Mouse (Mus musculus): Measurements from ENCODE around the gene Gm8232. TPM values are rescaled to one million over a fixed set of nuclear protein-coding genes. Genes with fewer than 3 reads are reported as not detected.
"Not testable (repeated sequence)": the region's sequence is repeated elsewhere in the genome, so short reads cannot be mapped to it uniquely, and the experiment has no call there.

Gm8232 gene
- total RNA-seq (2014; fragmentation: Nextera tagmentation) (not detected in 2 replicates), total RNA-seq (2017) (0.11 TPM in 1 of 2 replicates, not detected in the other), polyA plus RNA-seq (2012) (not detected in 2 replicates)

DNA sequence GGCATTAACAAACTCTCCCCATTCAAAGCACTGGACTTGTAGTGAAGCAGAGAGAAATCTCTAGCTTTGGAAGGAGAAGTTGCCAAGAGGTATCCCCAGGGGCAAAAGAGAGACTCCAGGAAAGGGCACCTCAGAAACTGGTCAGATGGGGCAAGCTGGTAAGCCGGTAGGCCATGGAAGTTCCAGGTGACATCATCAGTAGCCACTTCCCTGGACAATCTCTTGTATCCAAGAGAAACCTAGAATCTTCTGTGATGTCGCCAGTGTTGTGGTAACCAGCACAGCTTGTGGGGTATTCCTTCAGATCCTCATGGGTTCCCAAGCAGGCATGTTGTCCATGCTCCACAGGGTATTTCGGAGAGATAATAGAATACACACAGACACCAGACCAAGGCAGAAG is at the start of gene Gm8232:
Gene Gm8232, plus strand, starts transcription at position 301 of the 400 bp plus-strand sequence.
- H3K27me3 ChIP-seq (ENCODE audit: insufficient read depth, low read length); ATAC-seq (ENCODE audit: extremely low read depth, insufficient number of reproducible peaks, low FRiP score, poor library complexity, severe bottlenecking); H3K4me1 ChIP-seq (ENCODE audit: insufficient read depth, low read depth, low read length); H3K4me3 ChIP-seq (ENCODE audit: low read depth, low read length); DNase-seq (ENCODE audit: low spot score); H3K36me3 ChIP-seq (replicated peaks); H3K9me3 ChIP-seq (replicated peaks): not testable (repeated sequence)

DNA sequence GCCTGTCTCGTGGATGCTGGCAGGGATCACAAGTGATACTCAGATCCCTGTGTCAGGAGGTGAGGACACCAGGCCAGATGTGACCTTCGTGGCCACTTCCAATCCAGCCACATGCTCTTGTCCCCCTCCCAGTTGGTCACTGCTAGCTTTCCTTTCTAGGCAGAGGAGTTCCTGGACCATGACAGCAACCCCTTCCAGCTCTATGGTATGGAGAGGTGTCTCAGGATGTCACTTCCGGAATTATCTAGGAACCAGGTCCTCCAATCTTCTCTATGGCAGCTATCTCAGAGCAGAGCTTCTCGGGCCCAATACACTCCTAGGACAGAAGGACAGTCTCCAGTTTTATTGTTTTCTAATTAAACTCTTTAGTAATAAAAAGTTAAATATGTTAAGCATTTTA is 49.2 kb upstream of the Gm8232 start:
- not testable (repeated sequence) for H3K4me1 ChIP-seq (ENCODE audit: insufficient read depth, low read depth, low read length); H3K27me3 ChIP-seq (ENCODE audit: insufficient read depth, low read length); H3K4me3 ChIP-seq (ENCODE audit: low read depth, low read length); H3K36me3 ChIP-seq (replicated peaks); H3K9me3 ChIP-seq (replicated peaks); DNase-seq (ENCODE audit: low spot score); ATAC-seq (ENCODE audit: extremely low read depth, insufficient number of reproducible peaks, low FRiP score, poor library complexity, severe bottlenecking)

DNA sequence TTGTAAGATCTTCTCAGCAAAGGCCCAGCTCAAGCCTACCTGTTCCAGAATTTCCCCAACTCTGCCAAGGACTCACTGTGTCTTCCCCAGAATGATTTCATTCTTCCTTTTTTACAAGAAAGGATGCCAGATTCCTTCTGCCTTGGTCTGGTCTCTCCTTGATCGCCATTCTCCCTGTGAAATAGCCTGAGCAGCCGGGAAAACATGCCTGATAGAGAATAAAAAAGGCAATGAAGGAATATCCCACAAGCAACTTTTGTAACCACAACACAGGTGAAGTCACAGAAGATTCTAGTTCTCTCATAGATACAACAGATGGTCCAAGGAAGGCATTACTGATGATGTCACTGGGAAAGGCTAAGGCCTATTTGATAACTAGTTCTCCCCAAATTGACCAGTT is 22.8 kb upstream of the Gm8232 start, which contains the start of gene Gm3371:
Gene Gm3371, minus strand, starts transcription at position 101 of the 400 bp plus-strand sequence.
- not testable (repeated sequence) for H3K4me1 ChIP-seq (ENCODE audit: insufficient read depth, low read depth, low read length); H3K9me3 ChIP-seq (replicated peaks); DNase-seq (ENCODE audit: low spot score); H3K4me3 ChIP-seq (ENCODE audit: low read depth, low read length); H3K27me3 ChIP-seq (ENCODE audit: insufficient read depth, low read length); H3K36me3 ChIP-seq (replicated peaks); ATAC-seq (ENCODE audit: extremely low read depth, insufficient number of reproducible peaks, low FRiP score, poor library complexity, severe bottlenecking)

Other genes with a start within 250 kb of the Gm8232 start
- gene Gm8212, start 236.0 kb upstream of the Gm8232 start, total RNA-seq (2014; fragmentation: Nextera tagmentation): not detected in 2 replicates
- not detected in 2 replicates for gene Gm8212, start 236.0 kb upstream of the Gm8232 start, total RNA-seq (2017)
- gene Gm8212, start 236.0 kb upstream of the Gm8232 start, polyA plus RNA-seq (2012): 0.03 TPM in 1 of 2 replicates, not detected in the other
- 3.3 and 4.9 TPM in 2 replicates for gene 4930503E14Rik, start 220.4 kb upstream of the Gm8232 start, total RNA-seq (2014; fragmentation: Nextera tagmentation)
- 0.93 and 1.1 TPM in 2 replicates for gene 4930503E14Rik, start 220.4 kb upstream of the Gm8232 start, total RNA-seq (2017)
- 0.17 TPM in 1 of 2 replicates, not detected in the other for gene 4930503E14Rik, start 220.4 kb upstream of the Gm8232 start, polyA plus RNA-seq (2012)
- gene Gm8220, start 148.1 kb upstream of the Gm8232 start, total RNA-seq (2014; fragmentation: Nextera tagmentation): not detected in 2 replicates
- 0.76 TPM in 1 of 2 replicates, not detected in the other for gene Gm8220, start 148.1 kb upstream of the Gm8232 start, total RNA-seq (2017)
- gene Gm8220, start 148.1 kb upstream of the Gm8232 start, polyA plus RNA-seq (2012): not detected in 2 replicates
- 0.90 and 2.2 TPM in 2 replicates for gene Gm5930, start 95.1 kb upstream of the Gm8232 start, total RNA-seq (2014; fragmentation: Nextera tagmentation)
- gene Gm5930, start 95.1 kb upstream of the Gm8232 start, total RNA-seq (2017): 0.35 and 0.71 TPM in 2 replicates
- gene Gm5930, start 95.1 kb upstream of the Gm8232 start, polyA plus RNA-seq (2012): not detected in 2 replicates
- gene Gm8229, start 68.3 kb upstream of the Gm8232 start, total RNA-seq (2014; fragmentation: Nextera tagmentation): not detected in 2 replicates
- gene Gm8229, start 68.3 kb upstream of the Gm8232 start, total RNA-seq (2017): 0.11 and 0.17 TPM in 2 replicates
- not detected in 2 replicates for gene Gm8229, start 68.3 kb upstream of the Gm8232 start, polyA plus RNA-seq (2012)
- not detected in 2 replicates for gene Gm3371, start 22.9 kb upstream of the Gm8232 start, total RNA-seq (2014; fragmentation: Nextera tagmentation)
- not detected in 2 replicates for gene Gm3371, start 22.9 kb upstream of the Gm8232 start, total RNA-seq (2017)
- gene Gm3371, start 22.9 kb upstream of the Gm8232 start, polyA plus RNA-seq (2012): not detected in 2 replicates
- gene BC061237, start 58.8 kb downstream of the Gm8232 start, total RNA-seq (2014; fragmentation: Nextera tagmentation): not detected in 2 replicates
- not detected in 2 replicates for gene BC061237, start 58.8 kb downstream of the Gm8232 start, total RNA-seq (2017)
- not detected in 2 replicates for gene BC061237, start 58.8 kb downstream of the Gm8232 start, polyA plus RNA-seq (2012)
- gene Gm17093, start 84.6 kb downstream of the Gm8232 start, total RNA-seq (2014; fragmentation: Nextera tagmentation): not detected in 2 replicates
- not detected in 2 replicates for gene Gm17093, start 84.6 kb downstream of the Gm8232 start, total RNA-seq (2017)
- not detected in 2 replicates for gene Gm17093, start 84.6 kb downstream of the Gm8232 start, polyA plus RNA-seq (2012)
- gene Gm8247, start 149.5 kb downstream of the Gm8232 start, total RNA-seq (2014; fragmentation: Nextera tagmentation): not detected in 2 replicates
- gene Gm8247, start 149.5 kb downstream of the Gm8232 start, total RNA-seq (2017): not detected in 2 replicates
- gene Gm8247, start 149.5 kb downstream of the Gm8232 start, polyA plus RNA-seq (2012): not detected in 2 replicates
- 13.8 and 20.4 TPM in 2 replicates for gene Gm5624, start 194.3 kb downstream of the Gm8232 start, total RNA-seq (2014; fragmentation: Nextera tagmentation)
- gene Gm5624, start 194.3 kb downstream of the Gm8232 start, total RNA-seq (2017): 18.2 and 20.5 TPM in 2 replicates
- 0.85 and 1.0 TPM in 2 replicates for gene Gm5624, start 194.3 kb downstream of the Gm8232 start, polyA plus RNA-seq (2012)

All from G1E (cell line).